9 mouse cellular contexts compared by ENCODE assay signal in genomic region chr2:59424729-59425128, GRCm38 (mm10). TPM values are rescaled to one million over a fixed set of nuclear protein-coding genes. Genes with fewer than 3 reads are reported as not detected.
DNase-seq lines count a peak whose midpoint lies in the region; ATAC-seq and TF ChIP-seq lines count a peak whose summit lies in the region.
"Had no signal": no experiment of that assay in that cellular context is flagged by ENCODE, and none has a peak within 500 bp of the region (broad histone marks: within the 10 kb centered on the region; RNA-seq: fewer than 3 reads in every experiment).

No protein-coding gene starts in this region.

- 51% methylated on average over 5 of the region's 5 CpGs for WGBS in hindbrain, embryonic 16.5 days
- WGBS in limb, embryonic 14.5 days: 23% methylated on average over 5 of the region's 5 CpGs

- DNase-seq in adrenal gland, postnatal 10 days: peak; percentile 47
- no peak for DNase-seq in adrenal gland, postnatal 4 days (ENCODE audit: low spot score in 2 of 2)
- DNase-seq in right cerebral cortex, adult 18-20 months: peak; percentile 52
- no peak for DNase-seq in right cerebral cortex, postnatal 25 days
- DNase-seq in limb, embryonic 14.5 days (ENCODE audit: low spot score): peak; percentile 77
- DNase-seq in right cerebral cortex, postnatal 4 days: peak; percentile 13
- DNase-seq in urinary bladder, adult 2 months (ENCODE audit: low spot score): no peak

- H3K27ac ChIP-seq in hindbrain, embryonic 16.5 days (ENCODE audit: low read depth, low read length): no peak overlapping the region
- H3K27ac ChIP-seq in limb, embryonic 14.5 days (replicated peaks; ENCODE audit: low read depth, low read length): no peak overlapping the region

- H3K36me3 ChIP-seq in hindbrain, embryonic 16.5 days (ENCODE audit: control insufficient read depth, insufficient read depth, low read length): no peaks in the 10 kb centered on the region
- H3K36me3 ChIP-seq in limb, embryonic 14.5 days (ENCODE audit: control insufficient read depth, insufficient read depth, low read length): no peaks in the 10 kb centered on the region

- ATAC-seq in hindbrain, embryonic 16.5 days: peak; percentile 87
- peak; percentile 78; the same call in 1 of the 2 replicates for ATAC-seq in limb, embryonic 14.5 days (ENCODE audit: low FRiP score, low read depth)

- H3K9ac ChIP-seq in hindbrain, embryonic 16.5 days (ENCODE audit: low read depth, low read length): no peak overlapping the region
- H3K9ac ChIP-seq in limb, embryonic 14.5 days (ENCODE audit: low read depth, low read length, severe bottlenecking): no peak overlapping the region

- no peaks in the 10 kb centered on the region for H3K9me3 ChIP-seq in hindbrain, embryonic 16.5 days (ENCODE audit: control insufficient read depth, low read length)
- no peaks in the 10 kb centered on the region for H3K9me3 ChIP-seq in limb, embryonic 14.5 days (ENCODE audit: control insufficient read depth, low read length)

- H3K27me3 ChIP-seq in hindbrain, embryonic 16.5 days (replicated peaks; ENCODE audit: control insufficient read depth, insufficient read depth, low read length): no peaks in the 10 kb centered on the region
- H3K27me3 ChIP-seq in limb, embryonic 14.5 days (ENCODE audit: control insufficient read depth, insufficient read depth, low read length): no peaks in the 10 kb centered on the region

- TF ChIP-seq POLR2A in limb, embryonic 14.5 days (IDR thresholded peaks at IDR 0.05; ENCODE audit: borderline replicate concordance, extremely low read depth, insufficient read depth, insufficient read length): no peak

- H3K4me2 ChIP-seq in hindbrain, embryonic 16.5 days (ENCODE audit: low read length): no peak overlapping the region
- no peak overlapping the region for H3K4me2 ChIP-seq in limb, embryonic 14.5 days (replicated peaks; ENCODE audit: low read depth, low read length, severe bottlenecking)

- no peak overlapping the region for H3K4me3 ChIP-seq in hindbrain, embryonic 16.5 days (ENCODE audit: low read length)
- H3K4me3 ChIP-seq in limb, embryonic 14.5 days (replicated peaks; ENCODE audit: low read length): no peak overlapping the region
- H3K4me3 ChIP-seq: myocyte had no signal

- H3K4me1 ChIP-seq in hindbrain, embryonic 16.5 days (ENCODE audit: control insufficient read depth, insufficient read depth, low read depth, low read length): no peaks in the 10 kb centered on the region
- H3K4me1 ChIP-seq in limb, embryonic 14.5 days (ENCODE audit: control insufficient read depth, insufficient read depth, low read length): peaks cover 6% of the 10 kb centered on the region; the same call in 1 of the 2 replicates

RNA-seq across cellular contexts. Expression of gene Dapl1, which starts 59.7 kb away (rescaled TPM):
- 1 to 10 TPM; 1.7 to 3.6 TPM for total RNA-seq in adrenal gland, postnatal 10 days (2021)
- total RNA-seq in adrenal gland, postnatal 4 days (2021): not detected
- 1.4 and 2.2 TPM in 2 replicates for polyA plus RNA-seq in hindbrain, embryonic 16.5 days (2015; fragmentation: Nextera tagmentation; extraction: Ambion mirVana)
- 0.96 and 1.0 TPM in 2 replicates for polyA plus RNA-seq in limb, embryonic 14.5 days (2012; rRNA removed)
- 1.5 and 3.1 TPM in 2 replicates for polyA plus RNA-seq in limb, embryonic 14.5 days (2014; fragmentation: Nextera tagmentation; extraction: Ambion mirVana)
- polyA plus RNA-seq in urinary bladder, adult 2 months (2012; rRNA removed): 3.0 and 5.8 TPM in 2 replicates
- polyA plus RNA-seq: myocyte had no signal

Comparison
In these comparisons a context has a peak if more than half of its experiments do, and no peak if none do; other contexts are left out.
1. DNase-seq: peak in adrenal gland, postnatal 10 days (single experiment), right cerebral cortex, adult 18-20 months (single experiment), limb, embryonic 14.5 days (single experiment) and right cerebral cortex, postnatal 4 days (single experiment); none in adrenal gland, postnatal 4 days (0 of 2), right cerebral cortex, postnatal 25 days (single experiment) and urinary bladder, adult 2 months (single experiment).